Mouse (Mus musculus) heart, adult 8-10 months (tissue): ENCODE measurements around the gene Sertad3. TPM values are rescaled to one million over a fixed set of nuclear protein-coding genes. Genes with fewer than 3 reads are reported as not detected.
A peak's percentile ranks its signal among the peaks of the same experiment; 100 is the strongest.

Experiments
- DNase-seq: peaks from one replicate; pipeline ENCODE4 v3.0.0; 2022; ENCODE audit warnings: low spot score
- total RNA-seq, 4 experiments: library from RNA; stranded (reverse); gene quantifications; 2 replicates each; pipeline ENCODE4 v1.2.4; 2022

Gene Sertad3
- total RNA-seq, 4 experiments from 2014 or later = 4.8 to 5.7 (median 5.6) TPM

- DNase-seq = no peak
Observed at GRCm38 (mm10) chr7:27467648-27468047, 5.9 kb upstream of the Sertad3 start.

- no peak for DNase-seq
Observed at GRCm38 (mm10) chr7:27471390-27472120, 2.0 kb upstream of the Sertad3 start.

DNA sequence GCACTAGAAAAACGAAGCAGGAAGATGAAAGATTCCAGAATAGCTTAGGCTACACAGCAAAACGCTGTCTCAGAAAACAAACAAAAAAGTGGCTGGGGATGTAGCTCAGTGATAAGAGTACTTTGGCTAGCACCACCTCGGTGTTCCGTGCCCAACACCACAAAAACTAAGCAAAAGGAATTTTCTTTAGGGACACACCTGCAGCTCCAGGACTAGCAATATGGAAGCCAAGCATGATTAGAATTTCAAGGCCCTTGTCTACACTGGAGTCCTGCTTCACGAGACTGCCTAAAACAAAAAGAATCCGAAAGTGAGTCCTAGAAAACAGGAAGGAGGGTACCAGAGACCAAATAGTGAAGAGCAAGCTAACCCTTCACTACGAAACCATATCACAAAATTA, 972 bp upstream of the Sertad3 start:
- DNase-seq = no peak

- DNase-seq = no peak
Observed at GRCm38 (mm10) chr7:27473835-27474489, 394 bp downstream of the Sertad3 start.

DNA sequence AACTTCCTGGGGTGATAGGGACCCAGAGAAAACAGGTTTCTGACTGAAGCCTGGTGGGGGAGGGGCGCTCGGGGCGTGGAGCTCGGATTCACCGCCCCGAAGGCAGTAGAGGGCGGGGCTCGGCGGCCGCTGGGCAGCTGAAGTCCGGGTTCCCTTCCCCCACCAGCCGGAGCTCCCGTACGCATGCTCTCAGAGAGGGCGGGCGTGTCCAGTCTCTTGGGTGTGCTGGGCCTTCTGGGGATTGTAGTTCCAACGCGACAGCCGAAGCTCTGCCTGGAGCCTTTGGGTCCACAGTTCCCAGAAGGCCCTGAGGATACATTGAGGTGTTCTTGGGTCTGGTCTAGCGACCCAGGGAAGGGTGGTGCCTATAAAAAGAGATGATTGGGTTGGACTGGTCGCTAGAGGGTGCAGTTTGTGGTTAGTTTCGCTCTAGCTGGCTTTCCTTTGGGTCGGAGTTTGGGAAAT, 954 bp downstream of the Sertad3 start:
- DNase-seq = peak; percentile 98

DNA sequence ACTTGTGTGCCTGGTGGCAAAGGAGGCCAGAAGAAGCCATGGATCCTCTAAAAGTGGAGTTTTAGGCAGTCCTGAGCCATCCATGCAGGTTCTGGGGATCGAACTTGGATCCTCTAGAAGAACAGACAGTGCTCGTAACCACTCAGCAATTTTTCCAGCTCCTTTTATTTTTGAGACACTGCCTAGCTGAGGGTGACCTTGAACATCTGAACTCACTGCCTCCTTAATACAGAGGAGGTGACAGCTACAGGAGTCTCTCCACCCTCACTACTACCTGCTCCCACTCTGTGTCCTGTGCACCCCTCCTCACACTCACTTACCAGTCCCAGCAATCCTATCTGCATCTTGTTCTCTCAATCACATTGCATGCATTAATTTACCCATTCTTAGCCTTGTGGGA, 2.0 kb downstream of the Sertad3 start:
- no peak for DNase-seq

- DNase-seq = no peak
Observed at GRCm38 (mm10) chr7:27476098-27476635, 2.6 kb downstream of the Sertad3 start.

DNA sequence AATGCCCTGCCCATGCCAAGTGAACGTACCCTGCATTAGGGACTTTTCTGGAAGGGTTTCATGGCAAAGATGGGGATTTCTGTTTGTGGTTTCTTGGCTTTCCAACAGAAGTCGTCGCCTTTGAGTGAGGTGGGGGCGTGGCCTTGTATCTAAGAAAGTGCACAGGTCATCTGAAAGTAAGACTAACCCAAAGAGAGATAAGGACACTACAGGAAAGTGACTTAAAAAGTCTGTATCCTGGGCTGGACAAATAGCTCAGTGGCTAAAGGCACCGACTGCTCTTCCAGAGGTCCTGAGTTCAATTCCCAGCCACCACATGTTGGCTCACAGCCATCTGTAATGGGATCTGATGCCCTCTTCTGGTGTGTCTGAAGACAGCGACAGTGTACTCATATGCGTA, 5.0 kb downstream of the Sertad3 start:
- DNase-seq = no peak

DNA sequence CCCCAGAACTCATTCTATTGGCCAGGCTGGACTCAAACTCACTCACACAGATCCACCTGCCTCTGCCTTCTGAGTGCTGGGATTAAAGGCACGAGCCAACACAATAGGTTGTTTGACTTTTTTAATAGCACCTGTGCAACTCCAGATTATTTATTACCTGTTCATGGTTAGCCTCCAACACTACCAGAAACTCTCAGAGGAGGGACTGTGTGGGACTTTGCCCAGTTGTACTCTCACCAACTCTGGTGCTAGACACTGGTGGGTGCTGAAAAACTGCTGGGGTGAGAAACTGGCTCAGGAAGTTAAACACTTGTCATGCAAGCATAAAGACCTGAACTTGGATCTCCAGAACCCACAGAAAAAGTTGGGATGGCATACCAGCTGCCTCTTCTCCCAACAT, 6.2 kb downstream of the Sertad3 start:
- DNase-seq = no peak

GRCm38 (mm10) chr7:27480506-27480905, 6.9 kb downstream of the Sertad3 start:
- no peak for DNase-seq

DNA sequence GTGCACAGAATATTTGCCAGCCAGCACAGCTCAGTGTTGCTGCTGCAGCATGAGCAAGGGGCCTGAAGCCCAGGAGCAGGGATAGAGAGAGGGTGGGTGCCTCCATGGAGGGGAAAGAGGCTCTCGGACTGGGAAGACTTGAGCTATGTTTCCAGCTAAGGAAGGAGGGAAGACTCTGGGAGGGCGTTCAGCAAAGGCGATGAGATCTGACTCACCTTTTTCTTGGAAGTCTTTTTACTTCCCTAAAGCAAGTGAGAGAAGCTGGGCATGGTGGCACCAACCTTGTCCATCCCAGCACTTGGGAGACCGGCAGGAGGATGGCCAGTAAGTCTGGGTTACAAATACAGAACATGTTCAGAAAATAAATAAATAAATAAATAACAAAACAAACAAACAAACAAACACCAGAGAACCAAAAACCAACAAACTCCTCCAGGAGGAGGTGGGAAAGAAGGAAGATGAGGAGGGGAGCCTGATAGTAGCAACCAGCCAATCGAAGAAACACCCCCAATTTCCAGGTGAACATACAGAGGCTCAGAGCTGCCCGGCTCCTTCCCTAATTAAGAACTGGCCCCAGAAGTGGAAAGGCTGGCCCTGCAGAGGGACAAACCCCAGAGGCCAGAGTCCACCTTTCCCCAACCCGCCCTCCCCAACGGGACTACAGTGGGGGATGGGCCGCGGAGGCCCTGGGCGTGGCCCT, 7.5 kb downstream of the Sertad3 start:
- DNase-seq = no peak

GRCm38 (mm10) chr7:27481627-27481969, 8.0 kb downstream of the Sertad3 start:
- peak; percentile 89 for DNase-seq

- DNase-seq = no peak
Observed at GRCm38 (mm10) chr7:27483860-27484259, 10.3 kb downstream of the Sertad3 start.

DNA sequence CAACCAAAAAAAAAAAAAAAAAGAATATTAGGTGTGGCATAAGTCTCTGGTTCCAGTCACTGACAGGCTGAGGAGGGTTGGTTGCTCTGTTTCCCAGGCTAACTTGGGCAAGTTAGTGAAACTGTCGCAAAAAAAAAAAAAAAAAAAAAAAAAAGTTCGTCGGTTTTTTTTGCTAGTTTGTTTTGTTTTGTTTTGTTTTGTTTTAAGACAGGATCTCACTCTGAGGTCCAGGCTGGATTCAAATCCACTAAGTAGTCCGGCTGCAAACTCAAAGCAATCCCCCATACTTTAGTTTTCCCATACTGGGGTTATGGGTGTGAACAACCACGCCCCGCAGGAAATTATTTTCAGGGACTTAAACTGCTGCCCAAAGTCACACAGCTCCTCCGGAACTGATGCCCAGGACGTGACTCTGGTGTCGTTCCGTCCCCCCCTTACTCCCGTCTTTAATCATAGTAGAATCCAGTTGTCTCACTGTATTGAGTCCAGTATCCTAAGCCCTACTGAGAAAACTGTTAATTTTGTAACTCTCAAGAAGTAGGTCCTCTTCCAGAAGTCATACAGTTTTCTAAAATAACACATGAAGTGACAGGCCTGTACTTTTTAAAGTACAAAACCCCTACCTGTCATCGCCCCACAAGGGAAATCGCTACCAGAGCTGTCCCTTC, 12.7 kb downstream of the Sertad3 start:
- peak; percentile 64 for DNase-seq

- DNase-seq = peak; percentile 100
Observed at GRCm38 (mm10) chr7:27486770-27487697, 13.5 kb downstream of the Sertad3 start, which contains the start of gene Sertad1. Sertad1 (plus strand) TSS chr7:27486910.

GRCm38 (mm10) chr7:27487740-27488268, 14.2 kb downstream of the Sertad3 start:
- no peak for DNase-seq

DNA sequence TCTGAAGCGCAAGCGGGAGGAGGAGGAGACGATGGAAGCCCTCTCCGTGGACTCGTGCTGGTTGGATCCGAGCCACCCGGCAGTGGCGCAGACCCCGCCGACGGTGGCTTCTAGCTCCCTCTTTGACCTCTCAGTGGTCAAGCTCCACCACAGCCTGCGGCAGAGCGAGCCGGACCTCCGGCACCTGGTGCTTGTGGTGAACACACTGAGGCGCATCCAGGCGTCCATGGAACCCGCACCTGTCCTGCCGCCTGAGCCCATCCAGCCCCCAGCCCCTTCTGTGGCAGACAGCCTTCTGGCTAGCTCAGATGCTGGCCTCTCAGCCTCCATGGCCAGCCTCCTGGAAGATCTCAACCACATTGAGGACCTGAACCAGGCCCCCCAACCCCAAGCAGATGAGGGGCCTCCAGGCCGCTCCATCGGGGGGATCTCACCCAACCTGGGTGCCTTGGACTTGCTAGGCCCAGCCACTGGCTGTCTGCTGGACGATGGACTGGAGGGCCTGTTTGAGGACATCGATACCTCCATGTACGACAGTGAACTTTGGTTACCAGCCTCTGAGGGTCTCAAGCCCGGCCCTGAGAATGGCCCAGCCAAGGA, 15.8 kb downstream of the Sertad3 start:
- DNase-seq = no peak

DNA sequence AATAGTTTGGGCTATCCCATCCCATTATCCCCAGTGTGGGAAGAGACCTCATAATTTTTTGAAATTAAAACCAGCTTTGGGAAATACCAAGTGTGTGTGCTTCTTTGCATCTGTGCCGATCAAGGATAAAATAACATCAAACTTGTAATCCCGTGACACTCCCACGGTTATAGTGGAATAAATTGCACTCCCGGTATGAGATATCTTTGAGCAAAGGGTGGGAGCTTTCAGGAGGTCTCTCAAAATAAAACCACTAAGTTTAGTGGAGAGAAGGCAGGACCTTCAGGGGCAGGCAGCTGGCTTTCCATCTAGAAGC, 16.6 kb downstream of the Sertad3 start:
- no peak for DNase-seq

- peak; percentile 94 for DNase-seq
Observed at GRCm38 (mm10) chr7:27490543-27491329, 17.2 kb downstream of the Sertad3 start.
